Mouse (Mus musculus) heart, adult 2 months (tissue): Measurements from ENCODE around the gene Igf2bp2. TPM values are rescaled to one million over a fixed set of nuclear protein-coding genes. Genes with fewer than 3 reads are reported as not detected.

Experiments
- DNase-seq, 2 experiments: peaks; one replicate each; pipeline ENCODE4 v3.0.0; 2021
- H3K27ac ChIP-seq: fragments of 200-600 bp; 2 replicates; pipeline ENCODE4 v1.8.1; 2022
- H3K27me3 ChIP-seq: fragments of 200-500 bp; 2 replicates; pipeline ENCODE4 v1.6.1; 2012; ENCODE audit warnings: mild to moderate bottlenecking, low read length, inconsistent platforms, mixed read lengths; ENCODE audit not compliant: control insufficient read depth, insufficient read depth
- H3K36me3 ChIP-seq: fragments of 200-500 bp; 2 replicates; pipeline ENCODE4 v1.6.1; 2012; ENCODE audit warnings: low read length, inconsistent platforms; ENCODE audit not compliant: control insufficient read depth, insufficient read depth
- H3K4me1 ChIP-seq: fragments of 200-500 bp; 2 replicates; pipeline ENCODE4 v1.6.1; 2011; ENCODE audit warnings: low read length; ENCODE audit not compliant: control insufficient read depth, insufficient read depth
- H3K4me3 ChIP-seq: fragments of 200-600 bp; 2 replicates; pipeline ENCODE4 v1.8.1; 2022
- H3K79me2 ChIP-seq: fragments of 200-500 bp; replicated peaks from 2 replicates; pipeline ENCODE4 v1.6.1; 2012; ENCODE audit warnings: mild to moderate bottlenecking, inconsistent platforms, low read length, moderate library complexity, mixed read lengths; ENCODE audit not compliant: control insufficient read depth, insufficient read depth
- H3K9ac ChIP-seq: fragments of 200-500 bp; 2 replicates; pipeline ENCODE4 v1.6.1; 2012; ENCODE audit warnings: low read depth, mild to moderate bottlenecking, control low read depth, inconsistent platforms, low read length, mixed read lengths
- CTCF ChIP-seq: fragments of 200-600 bp; IDR thresholded peaks from 2 replicates; pipeline ENCODE4 v1.8.1; 2022; ENCODE audit warnings: antibody characterized with exemption, mild to moderate bottlenecking, moderate library complexity
- EP300 ChIP-seq: fragments of 200-500 bp; IDR thresholded peaks from 2 replicates; pipeline ENCODE4 v1.6.1; 2011; ENCODE audit warnings: low read depth, low read length, control low read depth; ENCODE audit not compliant: insufficient read depth
- POLR2A ChIP-seq: fragments of 200-500 bp; IDR thresholded peaks from 2 replicates; pipeline ENCODE4 v1.6.1; 2011; ENCODE audit warnings: mild to moderate bottlenecking, low read depth, low read length, control low read depth; ENCODE audit not compliant: insufficient read depth
- WGBS: fragments of 180-500 bp; shearing (Covaris S2); methylation state at CpG from one replicate; pipeline ENCODE4 v1.1.7; 2018; 5-methylcytosine and 5-hydroxymethylcytosine counted together
- intact Hi-C: fragments of 180-260 bp; cut with DNase I; formaldehyde crosslinking; loops from one replicate; pipeline ENCODE4 v1.15.1; 2025
- polyA plus RNA-seq: library from polyadenylated mRNA; depleted of rRNA; stranded (reverse); fragments of >200 nt; gene quantifications from 2 replicates; pipeline ENCODE4 v1.2.3, GENCODE M21; 2012
- total RNA-seq, 2 experiments: library from RNA; stranded (reverse); gene quantifications; 2 replicates each; pipeline ENCODE4 v1.2.3; 2021

Gene Igf2bp2
- total and polyA plus RNA-seq, 3 experiments, result 1.5 to 7.4 (median 5.3) TPM

DNA sequence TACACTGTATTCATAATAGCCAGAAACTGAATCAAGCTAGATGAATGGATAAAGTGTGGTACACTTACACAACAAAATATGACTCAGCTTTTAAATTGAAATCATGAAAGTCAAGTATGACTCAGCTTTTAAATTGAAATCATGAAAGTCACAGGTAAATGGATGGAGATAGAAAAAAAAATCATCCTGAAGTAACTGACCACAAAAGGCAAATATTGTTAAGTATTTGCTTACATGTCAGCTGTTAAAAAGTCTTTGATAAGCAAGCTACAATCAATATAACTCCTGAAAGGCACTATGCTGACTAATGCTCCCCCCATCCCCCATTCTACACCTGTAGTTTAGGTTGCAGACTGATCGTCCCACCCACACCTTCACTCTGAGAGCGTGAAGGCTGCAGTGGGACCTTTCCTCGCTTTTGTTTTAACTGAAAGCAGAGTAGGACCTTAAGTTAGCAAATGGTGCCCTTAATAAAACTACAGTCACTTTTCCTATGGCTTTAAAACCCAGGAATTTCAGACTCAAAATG is 71.8 kb downstream of the Igf2bp2 start:
- Histone ChIP-seq H3K36me3 (no peaks in the 10 kb centered on the region), H3K9ac (no peak overlapping the region), H3K79me2 (no peaks in the 10 kb centered on the region), H3K4me3 (no peak overlapping the region), H3K27ac (no peak overlapping the region), H3K27me3 (no peaks in the 10 kb centered on the region), H3K4me1 (no peaks in the 10 kb centered on the region; the same call in 1 of the 2 replicates)
- intact Hi-C loops, result no loop called here
- DNase-seq, result no peak
- 85% methylated on average over 3 of the region's 3 CpGs for WGBS
- TF ChIP-seq POLR2A (no peak), EP300 (no peak), CTCF (no peak)

DNA sequence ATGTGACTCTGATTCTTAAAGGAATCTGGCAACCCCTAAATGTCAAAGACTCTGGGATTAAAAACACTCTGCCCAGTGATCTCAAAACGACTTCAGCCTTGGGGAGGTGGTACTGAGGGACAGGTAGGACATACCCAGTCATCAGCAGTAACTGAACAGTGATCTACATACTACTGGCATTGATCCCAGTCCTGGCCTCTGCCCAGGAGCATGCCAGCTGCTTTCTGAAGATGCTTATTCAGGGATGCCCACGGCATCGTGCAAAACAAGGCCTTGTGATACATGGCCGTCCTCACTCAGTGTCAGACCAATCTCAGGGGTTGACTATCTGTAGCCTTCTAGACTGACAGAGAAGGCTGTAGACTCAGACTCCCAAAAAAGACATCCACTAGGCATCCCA is 77.7 kb downstream of the Igf2bp2 start:
- no peak for DNase-seq
- Histone ChIP-seq H3K27me3 (no peaks in the 10 kb centered on the region), H3K79me2 (no peaks in the 10 kb centered on the region), H3K27ac (no peak overlapping the region), H3K36me3 (no peaks in the 10 kb centered on the region), H3K4me3 (no peak overlapping the region), H3K4me1 (no peaks in the 10 kb centered on the region), H3K9ac (no peak overlapping the region)
- WGBS, result 83% methylated on average over 4 of the region's 4 CpGs
- TF ChIP-seq CTCF (no peak), EP300 (no peak), POLR2A (no peak)
- intact Hi-C loops, result no loop called here

DNA sequence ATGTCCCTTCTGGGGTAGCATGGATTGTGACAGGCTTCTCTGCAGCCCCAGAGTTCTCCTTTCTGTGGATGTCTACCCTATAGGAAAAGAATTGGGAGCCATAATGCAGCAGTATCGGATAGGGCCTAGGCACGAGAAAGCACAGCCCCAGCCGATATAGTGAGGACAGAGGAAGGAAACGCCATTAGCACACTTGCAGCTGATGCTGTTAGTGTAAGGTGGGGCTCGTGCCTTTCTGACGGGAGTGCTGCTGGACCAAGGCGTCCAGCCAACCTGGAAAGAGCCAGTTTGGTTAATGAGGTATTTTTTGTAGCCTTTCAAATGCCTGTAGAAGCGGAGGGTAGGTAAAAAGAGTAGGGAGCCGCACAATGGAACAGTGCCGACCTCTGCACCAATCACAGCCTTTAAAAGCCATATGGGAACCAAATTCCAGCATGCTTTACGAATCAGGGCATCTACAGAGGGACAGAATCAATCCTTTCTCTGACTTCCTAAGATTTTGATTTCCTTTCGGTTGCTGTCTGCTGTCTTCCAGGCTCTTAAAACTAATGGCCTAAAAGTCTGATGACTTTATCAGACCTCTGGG is 82.9 kb downstream of the Igf2bp2 start:
- H3K27ac ChIP-seq, result no peak overlapping the region

GRCm38 (mm10) chr16:22076620-22076941 is 86.5 kb downstream of the Igf2bp2 start:
- peak in 1 of 2 experiments; percentile 29 for DNase-seq
- intact Hi-C loops, result no loop called here

More for the DNA sequence above, 82.9 kb downstream of the Igf2bp2 start:
- intact Hi-C loops, result no loop called here
- Histone ChIP-seq H3K79me2 (no peaks in the 10 kb centered on the region), H3K9ac (no peak overlapping the region), H3K4me3 (no peak overlapping the region), H3K36me3 (no peaks in the 10 kb centered on the region), H3K27me3 (no peaks in the 10 kb centered on the region), H3K4me1 (no peaks in the 10 kb centered on the region; the same call in 1 of the 2 replicates)
- TF ChIP-seq CTCF (no peak), POLR2A (no peak), EP300 (no peak)
- 76% methylated on average over 12 of the region's 12 CpGs for WGBS
- DNase-seq, result no peak

GRCm38 (mm10) chr16:22075829-22076619 is 87.1 kb downstream of the Igf2bp2 start:
- H3K79me2 ChIP-seq, result no peaks in the 10 kb centered on the region
- no peaks in the 10 kb centered on the region; the same call in 1 of the 2 replicates for H3K4me1 ChIP-seq
- H3K27me3 ChIP-seq, result no peaks in the 10 kb centered on the region
- intact Hi-C loops, result no loop called here
- TF ChIP-seq EP300 (no peak), CTCF (no peak), POLR2A (no peak)
- no peak overlapping the region for H3K27ac ChIP-seq
- H3K9ac ChIP-seq, result no peak overlapping the region
- H3K36me3 ChIP-seq, result no peaks in the 10 kb centered on the region
- WGBS, result 46% methylated on average over 5 of the region's 5 CpGs
- no peak for DNase-seq
- no peak overlapping the region for H3K4me3 ChIP-seq

More at GRCm38 (mm10) chr16:22076620-22076941, 86.5 kb downstream of the Igf2bp2 start:
- no peaks in the 10 kb centered on the region for H3K79me2 ChIP-seq
- H3K36me3 ChIP-seq, result no peaks in the 10 kb centered on the region
- no peak overlapping the region for H3K9ac ChIP-seq
- no peak overlapping the region for H3K4me3 ChIP-seq
- no peak overlapping the region for H3K27ac ChIP-seq
- no peak for TF ChIP-seq CTCF
- no peak for TF ChIP-seq POLR2A
- no peak for TF ChIP-seq EP300
- no peaks in the 10 kb centered on the region for H3K27me3 ChIP-seq
- H3K4me1 ChIP-seq, result no peaks in the 10 kb centered on the region; the same call in 1 of the 2 replicates
- 66% methylated on average over 4 of the region's 4 CpGs for whole genome bisulfite sequencing

DNA sequence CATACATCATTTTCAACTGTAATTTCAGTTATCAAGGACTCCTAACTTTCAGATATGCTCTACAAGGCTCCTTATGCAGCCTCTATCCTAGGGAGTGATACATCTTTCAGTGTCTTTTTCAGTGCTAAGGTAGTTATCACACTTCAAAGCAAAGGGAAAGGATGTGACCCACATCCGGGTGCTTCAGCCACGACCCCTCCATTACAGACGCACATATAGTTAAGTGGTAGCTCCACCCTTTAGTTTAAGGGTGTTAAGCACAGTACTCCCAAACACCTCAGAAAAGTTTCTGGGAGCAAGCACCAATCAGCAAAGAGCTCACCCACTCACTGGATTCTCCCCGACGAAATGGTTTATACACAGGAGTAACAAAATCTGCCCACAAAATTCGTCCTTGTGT is 88.0 kb downstream of the Igf2bp2 start:
- Histone ChIP-seq H3K27me3 (no peaks in the 10 kb centered on the region), H3K27ac (no peak overlapping the region), H3K4me3 (no peak overlapping the region), H3K36me3 (no peaks in the 10 kb centered on the region), H3K79me2 (no peaks in the 10 kb centered on the region), H3K4me1 (no peaks in the 10 kb centered on the region; the same call in 1 of the 2 replicates), H3K9ac (no peak overlapping the region)
- no peak for TF ChIP-seq EP300
- no peak for DNase-seq
- intact Hi-C loops, result no loop called here
- 78% methylated on average over 6 of the region's 6 CpGs for WGBS
